Mouse (Mus musculus): ENCODE results near the gene Usp32.

DNA sequence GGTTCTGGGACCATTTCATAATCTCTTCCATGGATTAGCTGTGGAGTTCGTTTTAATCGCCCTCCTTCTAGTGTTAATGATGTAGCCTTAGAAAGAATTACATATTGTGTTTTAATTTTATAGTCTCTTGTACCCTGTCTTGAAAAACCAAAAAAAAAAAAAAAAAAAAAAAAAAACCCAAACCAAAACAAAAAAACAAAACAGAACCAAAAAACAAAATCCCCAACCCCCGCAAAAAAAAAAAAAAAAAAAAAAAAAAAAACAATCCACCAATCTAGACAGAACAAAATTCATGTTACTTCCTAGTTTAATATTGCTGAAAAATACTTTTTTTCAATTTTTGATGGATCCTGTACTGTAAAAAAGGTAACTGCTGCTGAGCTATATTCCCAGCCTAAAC is 100.7 kb downstream of the Usp32 start:
- TF ChIP-seq EP300 (IDR thresholded peaks at IDR 0.05; ENCODE audit: insufficient read depth, low read depth, low read length) (no peak), POLR2A (IDR thresholded peaks at IDR 0.05; ENCODE audit: insufficient read depth, low read depth, low read length) (no peak), CTCF (IDR thresholded peaks at IDR 0.05) (no peak)

Data from heart, adult 2 months (tissue).